Mouse (Mus musculus): ENCODE results near the gene Unk. TPM values are rescaled to one million over a fixed set of nuclear protein-coding genes. Genes with fewer than 3 reads are reported as not detected.

Unk gene
- polyA plus RNA-seq, 1 experiment from 2014 or later, result 41.3 TPM

DNA sequence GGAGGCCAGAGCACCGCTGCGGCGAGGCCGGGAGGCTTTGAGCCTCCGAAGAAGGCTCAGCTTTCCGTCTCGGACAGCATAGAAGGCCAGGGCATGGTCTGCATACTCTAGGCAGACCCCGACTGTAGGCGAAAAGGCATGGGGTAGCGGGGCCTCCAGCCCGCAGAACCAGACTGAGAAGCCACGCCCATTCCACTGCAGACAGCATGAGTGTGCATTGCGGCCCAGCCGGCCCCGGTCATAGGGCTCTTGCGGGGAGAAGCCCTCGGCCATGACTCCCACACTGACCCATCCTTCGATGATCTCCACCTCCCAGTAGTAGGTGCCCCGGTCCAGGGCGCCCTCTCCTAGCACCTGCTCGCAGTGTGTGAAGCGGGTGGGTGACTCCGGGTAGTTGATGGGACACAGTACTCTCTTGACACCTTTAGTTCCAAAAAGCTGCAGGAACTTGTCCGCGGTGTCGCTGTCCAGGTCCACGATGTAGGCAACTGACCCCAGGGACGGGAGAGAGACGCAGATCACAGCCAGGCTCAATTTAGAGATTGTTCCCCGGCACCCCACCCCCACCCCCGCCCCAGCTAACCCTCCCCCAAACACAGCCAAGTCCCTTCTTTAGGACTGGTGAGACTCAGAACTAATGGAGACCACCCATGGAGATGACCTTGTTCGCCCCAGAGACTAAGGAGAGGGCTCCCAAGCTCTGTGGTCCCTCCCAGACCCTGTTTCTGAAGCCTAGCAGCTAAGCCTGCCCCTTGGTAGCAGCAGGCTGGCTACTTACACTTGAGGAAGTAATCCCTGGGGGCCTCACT, 76.2 kb downstream of the Unk start:
- H3K27ac ChIP-seq (ENCODE audit: low read length), result no peak overlapping the region
- no peaks in the 10 kb centered on the region for H3K9me3 ChIP-seq (ENCODE audit: control insufficient read depth, low read length)

GRCm38 (mm10) chr11:116106963-116107776, 77.0 kb downstream of the Unk start:
- Histone ChIP-seq H3K27ac (ENCODE audit: low read length) (no peak overlapping the region), H3K27me3 (ENCODE audit: control insufficient read depth, insufficient read depth, low read depth, low read length) (peaks cover 34% of the 10 kb centered on the region), H3K4me2 (ENCODE audit: low read depth, low read length) (peak overlapping the region; percentile 71), H3K9me3 (ENCODE audit: control insufficient read depth, low read length) (no peaks in the 10 kb centered on the region), H3K36me3 (ENCODE audit: control insufficient read depth, insufficient read depth, low read length) (no peaks in the 10 kb centered on the region), H3K9ac (ENCODE audit: low read length) (peak overlapping the region; percentile 47), H3K4me1 (replicated peaks; ENCODE audit: control insufficient read depth, insufficient read depth, low read length) (peaks cover 67% of the 10 kb centered on the region), H3K4me3 (ENCODE audit: low read length) (peak overlapping the region; percentile 64)
- no peak for ATAC-seq (ENCODE audit: low read depth)
- 45% methylated on average over 13 of the region's 14 CpGs for whole genome bisulfite sequencing

More for the DNA sequence above, 76.2 kb downstream of the Unk start:
- Histone ChIP-seq H3K9ac (ENCODE audit: low read length) (peak overlapping the region; percentile 17; the same call in 1 of the 2 replicates), H3K4me2 (ENCODE audit: low read depth, low read length) (peak overlapping the region; percentile 26; the same call in 1 of the 2 replicates), H3K36me3 (ENCODE audit: control insufficient read depth, insufficient read depth, low read length) (no peaks in the 10 kb centered on the region), H3K4me3 (ENCODE audit: low read length) (peak overlapping the region; percentile 16; the same call in 1 of the 2 replicates), H3K4me1 (replicated peaks; ENCODE audit: control insufficient read depth, insufficient read depth, low read length) (peaks cover 76% of the 10 kb centered on the region), H3K27me3 (ENCODE audit: control insufficient read depth, insufficient read depth, low read depth, low read length) (peaks cover 34% of the 10 kb centered on the region)
- ATAC-seq (ENCODE audit: low read depth), result no peak
- WGBS, result 33% methylated on average over 32 of the region's 32 CpGs

GRCm38 (mm10) chr11:116107777-116108285, 77.7 kb downstream of the Unk start:
- Histone ChIP-seq H3K9me3 (ENCODE audit: control insufficient read depth, low read length) (no peaks in the 10 kb centered on the region), H3K4me3 (ENCODE audit: low read length) (peak overlapping the region; percentile 64), H3K27me3 (ENCODE audit: control insufficient read depth, insufficient read depth, low read depth, low read length) (peaks cover 34% of the 10 kb centered on the region), H3K4me2 (ENCODE audit: low read depth, low read length) (peak overlapping the region; percentile 71), H3K27ac (ENCODE audit: low read length) (no peak overlapping the region), H3K4me1 (replicated peaks; ENCODE audit: control insufficient read depth, insufficient read depth, low read length) (peaks cover 63% of the 10 kb centered on the region), H3K9ac (ENCODE audit: low read length) (peak overlapping the region; percentile 77), H3K36me3 (ENCODE audit: control insufficient read depth, insufficient read depth, low read length) (no peaks in the 10 kb centered on the region)
- ATAC-seq (ENCODE audit: low read depth), result no peak
- WGBS, result 28% methylated on average over 19 of the region's 19 CpGs

DNA sequence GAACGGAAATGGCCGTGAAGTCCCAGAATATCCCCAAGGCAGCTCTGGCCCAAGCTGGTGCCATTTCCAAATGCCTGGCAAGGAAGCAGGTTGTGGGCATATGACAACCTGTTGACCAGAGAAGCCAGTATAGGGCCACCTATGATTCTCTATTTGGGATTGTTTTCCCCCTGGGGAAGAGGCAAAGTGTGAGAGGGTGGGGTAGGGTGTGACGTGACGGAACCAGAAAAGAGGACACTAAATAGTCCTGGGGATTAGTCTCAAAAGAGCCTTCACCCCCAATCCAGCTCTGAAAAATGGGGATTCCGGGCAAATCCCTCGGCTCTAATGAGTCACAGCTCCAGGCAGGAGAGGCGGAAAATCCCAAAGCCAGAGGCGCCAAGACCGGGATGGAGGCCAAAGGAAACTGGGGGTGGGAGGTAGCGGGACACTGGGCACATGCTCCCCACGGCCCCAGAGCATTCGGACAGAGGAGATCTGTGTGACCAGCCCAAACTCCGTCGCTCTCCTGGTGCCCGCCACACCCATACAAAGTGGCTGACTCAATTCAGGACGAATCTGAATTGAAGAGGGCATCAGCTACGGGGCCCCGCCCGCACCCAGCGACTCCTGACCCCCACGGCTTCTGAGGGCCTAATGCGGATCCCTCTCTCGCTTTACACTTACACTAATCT, 78.5 kb downstream of the Unk start:
- H3K9me3 ChIP-seq (ENCODE audit: control insufficient read depth, low read length), result no peaks in the 10 kb centered on the region
- peak overlapping the region; percentile 64 for H3K4me3 ChIP-seq (ENCODE audit: low read length)
- H3K27me3 ChIP-seq (ENCODE audit: control insufficient read depth, insufficient read depth, low read depth, low read length), result peaks cover 34% of the 10 kb centered on the region
- WGBS, result 10% methylated on average over 23 of the region's 23 CpGs
- no peak for ATAC-seq (ENCODE audit: low read depth)
- H3K4me2 ChIP-seq (ENCODE audit: low read depth, low read length), result peak overlapping the region; percentile 71
- peaks cover 58% of the 10 kb centered on the region for H3K4me1 ChIP-seq (replicated peaks; ENCODE audit: control insufficient read depth, insufficient read depth, low read length)
- H3K36me3 ChIP-seq (ENCODE audit: control insufficient read depth, insufficient read depth, low read length), result no peaks in the 10 kb centered on the region
- peak overlapping the region; percentile 77 for H3K9ac ChIP-seq (ENCODE audit: low read length)
- H3K27ac ChIP-seq (ENCODE audit: low read length), result peak overlapping the region; percentile 2; the same call in 1 of the 2 replicates

DNA sequence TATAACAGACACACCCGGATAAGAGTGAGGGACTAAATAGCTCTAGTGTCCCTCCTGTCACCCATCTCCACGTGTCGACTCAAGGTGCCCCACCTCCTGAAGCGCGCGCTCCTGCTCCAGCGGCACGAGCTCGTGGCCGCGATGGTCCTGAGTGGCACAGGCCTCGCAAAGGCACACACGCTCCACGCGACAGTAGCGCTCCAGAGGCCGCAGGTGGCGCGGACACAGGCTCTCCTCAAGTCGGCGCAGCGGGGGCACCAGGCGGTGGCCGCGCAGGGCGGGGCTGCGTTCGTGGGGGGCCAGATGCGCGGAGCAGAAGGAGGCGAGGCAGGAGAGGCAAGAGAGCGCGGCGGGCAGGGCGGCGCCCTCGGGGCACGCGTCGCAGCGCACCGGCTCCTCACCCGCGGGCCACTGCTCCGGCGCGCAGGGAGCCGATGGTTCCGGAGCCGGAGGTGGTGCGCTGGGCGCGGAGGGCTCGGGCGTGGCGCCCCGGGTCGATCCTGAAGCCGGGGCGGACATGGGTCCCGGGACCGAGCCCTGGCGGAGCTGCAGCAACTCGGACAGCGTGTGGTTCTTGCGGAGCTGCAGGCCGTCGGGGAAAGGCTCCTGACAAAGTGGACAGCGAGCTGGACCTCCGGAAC, 79.4 kb downstream of the Unk start:
- Histone ChIP-seq H3K27ac (ENCODE audit: low read length) (peak overlapping the region; percentile 7; the same call in 1 of the 2 replicates), H3K4me2 (ENCODE audit: low read depth, low read length) (peak overlapping the region; percentile 71), H3K9me3 (ENCODE audit: control insufficient read depth, low read length) (no peaks in the 10 kb centered on the region), H3K9ac (ENCODE audit: low read length) (peak overlapping the region; percentile 77), H3K4me3 (ENCODE audit: low read length) (peak overlapping the region; percentile 64), H3K27me3 (ENCODE audit: control insufficient read depth, insufficient read depth, low read depth, low read length) (peaks cover 34% of the 10 kb centered on the region), H3K36me3 (ENCODE audit: control insufficient read depth, insufficient read depth, low read length) (no peaks in the 10 kb centered on the region), H3K4me1 (replicated peaks; ENCODE audit: control insufficient read depth, insufficient read depth, low read length) (peaks cover 48% of the 10 kb centered on the region)
- ATAC-seq (ENCODE audit: low read depth), result peak; percentile 20
- WGBS, result under 1% methylated on average over 62 of the region's 70 CpGs

DNA sequence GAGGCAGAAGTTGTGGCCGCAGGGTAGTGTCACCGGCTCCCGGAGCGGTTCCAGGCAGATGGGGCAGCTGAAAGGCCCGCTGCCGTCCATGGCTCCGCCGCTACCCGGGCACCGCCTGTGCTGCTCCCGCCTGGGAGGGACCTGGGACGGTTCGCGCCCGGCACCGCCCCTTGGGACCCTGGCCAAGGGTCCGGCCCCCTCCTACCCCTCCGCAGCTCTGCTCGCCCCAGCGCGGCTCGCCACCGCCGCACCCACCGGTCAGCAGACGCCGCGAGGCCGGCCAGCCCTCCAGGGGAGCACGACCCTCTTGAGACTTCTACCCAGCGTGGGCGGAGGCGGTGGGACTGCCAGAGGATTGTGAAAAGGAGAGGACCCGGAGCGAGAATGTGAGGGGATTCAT, 80.0 kb downstream of the Unk start:
- Histone ChIP-seq H3K4me1 (replicated peaks; ENCODE audit: control insufficient read depth, insufficient read depth, low read length) (peaks cover 47% of the 10 kb centered on the region), H3K27me3 (ENCODE audit: control insufficient read depth, insufficient read depth, low read depth, low read length) (peaks cover 34% of the 10 kb centered on the region), H3K9me3 (ENCODE audit: control insufficient read depth, low read length) (no peaks in the 10 kb centered on the region), H3K9ac (ENCODE audit: low read length) (peak overlapping the region; percentile 77), H3K4me2 (ENCODE audit: low read depth, low read length) (peak overlapping the region; percentile 71), H3K36me3 (ENCODE audit: control insufficient read depth, insufficient read depth, low read length) (no peaks in the 10 kb centered on the region), H3K27ac (ENCODE audit: low read length) (peak overlapping the region; percentile 65), H3K4me3 (ENCODE audit: low read length) (peak overlapping the region; percentile 64)
- ATAC-seq (ENCODE audit: low read depth), result peak; percentile 87
- under 1% methylated on average over 32 of the region's 35 CpGs for WGBS

DNA sequence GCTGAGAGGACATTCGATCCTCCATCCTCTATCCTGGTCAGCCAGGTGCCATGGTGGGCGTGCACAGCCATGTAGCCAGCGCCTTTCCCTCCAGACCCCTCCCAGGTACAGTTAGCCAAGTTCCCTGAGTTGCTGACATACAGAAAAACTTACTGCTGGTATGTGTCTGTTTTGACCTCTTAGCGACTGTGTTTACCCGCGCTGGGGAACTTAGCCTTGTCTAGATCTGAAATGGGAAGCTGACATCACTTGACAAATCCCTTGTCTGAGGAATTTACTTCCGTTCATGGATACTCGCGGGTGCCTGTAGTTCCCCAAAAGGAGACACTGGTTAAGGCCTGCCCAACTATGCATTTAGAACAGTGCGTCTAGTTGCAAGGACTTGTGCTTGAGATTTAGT, 80.4 kb downstream of the Unk start:
- H3K36me3 ChIP-seq (ENCODE audit: control insufficient read depth, insufficient read depth, low read length), result no peaks in the 10 kb centered on the region
- H3K27me3 ChIP-seq (ENCODE audit: control insufficient read depth, insufficient read depth, low read depth, low read length), result peaks cover 34% of the 10 kb centered on the region
- H3K9ac ChIP-seq (ENCODE audit: low read length), result peak overlapping the region; percentile 77
- no peaks in the 10 kb centered on the region for H3K9me3 ChIP-seq (ENCODE audit: control insufficient read depth, low read length)
- WGBS, result 13% methylated on average over 10 of the region's 10 CpGs
- ATAC-seq (ENCODE audit: low read depth), result peak; percentile 21
- H3K27ac ChIP-seq (ENCODE audit: low read length), result peak overlapping the region; percentile 65
- peak overlapping the region; percentile 71 for H3K4me2 ChIP-seq (ENCODE audit: low read depth, low read length)
- H3K4me3 ChIP-seq (ENCODE audit: low read length), result peak overlapping the region; percentile 64
- peaks cover 47% of the 10 kb centered on the region for H3K4me1 ChIP-seq (replicated peaks; ENCODE audit: control insufficient read depth, insufficient read depth, low read length)

Data from lung, embryonic 16.5 days (tissue).